Mouse (Mus musculus): ENCODE data around the gene Kctd2.

DNA sequence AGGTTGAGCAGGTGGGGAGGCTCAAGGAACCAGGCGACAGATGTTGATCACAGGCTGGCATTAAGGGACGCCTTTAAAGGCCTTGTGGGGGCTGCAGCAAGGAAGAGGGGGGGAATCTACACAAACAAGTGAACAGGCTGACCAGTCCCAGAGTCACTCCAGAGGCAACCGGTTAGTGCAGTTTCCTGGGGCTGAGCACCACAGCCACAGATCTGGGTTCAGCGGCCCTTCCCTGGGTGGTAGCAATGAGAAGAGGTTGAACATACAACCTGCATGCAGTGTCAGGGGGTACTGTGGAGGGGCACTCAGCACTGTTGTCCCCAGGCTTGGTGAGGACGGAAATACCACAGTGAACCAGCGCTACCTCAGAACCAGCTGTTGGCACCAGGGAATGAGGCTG is 13.4 kb downstream of the Kctd2 start:
- TF ChIP-seq RAD21 (IDR thresholded peaks at IDR 0.05; ENCODE audit: low read depth, low read length) (no peak), CTCF (conservative IDR thresholded peaks at IDR 0.05 in 1 of 2, IDR thresholded peaks at IDR 0.05 in 1 of 2; ENCODE audit: low read depth in 2 of 2, low read length in 2 of 2) (no peak), MEF2A (IDR thresholded peaks at IDR 0.05; ENCODE audit: borderline replicate concordance, low read depth, low read length) (no peak), EP300 (IDR thresholded peaks at IDR 0.05; ENCODE audit: low read length) (no peak), POLR2A (IDR thresholded peaks at IDR 0.05; ENCODE audit: low read depth, low read length) (no peak), MAFK (IDR thresholded peaks at IDR 0.05; ENCODE audit: insufficient replicate concordance, low read length) (no peak), BHLHE40 (IDR thresholded peaks at IDR 0.05; ENCODE audit: low read depth, low read length) (no peak), MAZ (IDR thresholded peaks at IDR 0.05; ENCODE audit: low read depth, low read length) (no peak), USF1 (IDR thresholded peaks at IDR 0.05; ENCODE audit: low read depth, low read length) (no peak)

Data from CH12.LX (cell line).